Mouse (Mus musculus): ENCODE results near the gene Gm4969.

GRCm38 (mm10) chr7:19157160-19157800, 39.1 kb upstream of the Gm4969 start:
- TF ChIP-seq POLR2A (IDR thresholded peaks at IDR 0.05; ENCODE audit: insufficient read depth, low read length) = no peak
- peak; percentile 90 for TF ChIP-seq CTCF (IDR thresholded peaks at IDR 0.05; ENCODE audit: low read depth, low read length)
- TF ChIP-seq EP300 (IDR thresholded peaks at IDR 0.05; ENCODE audit: insufficient read depth, low read depth, low read length) = no peak

Data from ES-Bruce4 (cell line).